Mouse (Mus musculus): ENCODE data around the gene Mob1b. TPM values are rescaled to one million over a fixed set of nuclear protein-coding genes. Genes with fewer than 3 reads are reported as not detected.

Gene Mob1b
- polyA plus RNA-seq, 1 experiment = 22.6 TPM

DNA sequence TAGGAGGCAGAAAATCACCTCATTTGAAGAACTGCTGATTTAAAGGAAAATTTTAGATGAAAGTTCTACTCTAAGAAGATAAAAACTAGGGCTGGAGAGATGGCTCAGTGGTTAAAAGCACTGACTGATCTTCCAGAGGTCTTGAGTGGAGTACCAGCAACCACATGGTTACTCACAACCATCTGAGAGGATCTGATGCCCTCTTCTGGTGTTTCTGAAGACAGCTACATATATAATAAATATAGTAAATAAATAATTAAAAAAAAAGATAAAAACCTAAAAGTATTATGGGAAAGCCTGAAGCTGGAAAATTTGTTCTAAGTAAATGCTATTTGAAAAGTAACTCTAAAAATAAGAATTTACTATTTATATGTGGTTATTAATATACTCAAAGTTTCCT, 27.6 kb upstream of the Mob1b start:
- H3K36me3 ChIP-seq (ENCODE audit: control insufficient read depth, insufficient read depth, low read length, poor library complexity, severe bottlenecking) = no peaks in the 10 kb centered on the region
- H3K27me3 ChIP-seq (ENCODE audit: control insufficient read depth, insufficient read depth, low read length, poor library complexity, severe bottlenecking) = no peaks in the 10 kb centered on the region
- no peak overlapping the region for H3K27ac ChIP-seq (ENCODE audit: insufficient read depth, low read length)
- H3K4me3 ChIP-seq (ENCODE audit: low read depth, low read length) = no peak overlapping the region
- H3K9ac ChIP-seq (ENCODE audit: low read depth, poor library complexity, severe bottlenecking) = no peak overlapping the region
- TF ChIP-seq EP300 (IDR thresholded peaks at IDR 0.05; ENCODE audit: insufficient read depth, low read depth, low read length) = no peak
- no peaks in the 10 kb centered on the region for H3K4me1 ChIP-seq (ENCODE audit: control insufficient read depth, insufficient read depth, low read length)
- H3K9me3 ChIP-seq (replicated peaks; ENCODE audit: control insufficient read depth, insufficient read depth, low read length, poor library complexity, severe bottlenecking) = no peaks in the 10 kb centered on the region

GRCm38 (mm10) chr5:88697291-88697690, 23.4 kb upstream of the Mob1b start:
- no peaks in the 10 kb centered on the region for H3K9me3 ChIP-seq (replicated peaks; ENCODE audit: control insufficient read depth, insufficient read depth, low read length, poor library complexity, severe bottlenecking)
- no peak for TF ChIP-seq POLR2A (IDR thresholded peaks at IDR 0.05; ENCODE audit: insufficient read depth, low read length)
- no peak for TF ChIP-seq CTCF (IDR thresholded peaks at IDR 0.05; ENCODE audit: low read depth, low read length)
- TF ChIP-seq EP300 (IDR thresholded peaks at IDR 0.05; ENCODE audit: insufficient read depth, low read depth, low read length) = no peak

GRCm38 (mm10) chr5:88699251-88699913, 21.3 kb upstream of the Mob1b start:
- H3K36me3 ChIP-seq (ENCODE audit: control insufficient read depth, insufficient read depth, low read length, poor library complexity, severe bottlenecking) = no peaks in the 10 kb centered on the region
- TF ChIP-seq EP300 (IDR thresholded peaks at IDR 0.05; ENCODE audit: insufficient read depth, low read depth, low read length) (no peak), CTCF (IDR thresholded peaks at IDR 0.05; ENCODE audit: low read depth, low read length) (no peak), POLR2A (IDR thresholded peaks at IDR 0.05; ENCODE audit: insufficient read depth, low read length) (no peak)

More at GRCm38 (mm10) chr5:88697291-88697690, 23.4 kb upstream of the Mob1b start:
- Histone ChIP-seq H3K27me3 (ENCODE audit: control insufficient read depth, insufficient read depth, low read length, poor library complexity, severe bottlenecking) (no peaks in the 10 kb centered on the region), H3K4me3 (ENCODE audit: low read depth, low read length) (no peak overlapping the region), H3K4me1 (ENCODE audit: control insufficient read depth, insufficient read depth, low read length) (no peaks in the 10 kb centered on the region), H3K36me3 (ENCODE audit: control insufficient read depth, insufficient read depth, low read length, poor library complexity, severe bottlenecking) (no peaks in the 10 kb centered on the region), H3K9ac (ENCODE audit: low read depth, poor library complexity, severe bottlenecking) (no peak overlapping the region), H3K27ac (ENCODE audit: insufficient read depth, low read length) (no peak overlapping the region)

GRCm38 (mm10) chr5:88702041-88702440, 18.6 kb upstream of the Mob1b start:
- Histone ChIP-seq H3K27ac (ENCODE audit: insufficient read depth, low read length) (no peak overlapping the region), H3K4me1 (ENCODE audit: control insufficient read depth, insufficient read depth, low read length) (no peaks in the 10 kb centered on the region), H3K9me3 (replicated peaks; ENCODE audit: control insufficient read depth, insufficient read depth, low read length, poor library complexity, severe bottlenecking) (no peaks in the 10 kb centered on the region), H3K4me3 (ENCODE audit: low read depth, low read length) (no peak overlapping the region), H3K36me3 (ENCODE audit: control insufficient read depth, insufficient read depth, low read length, poor library complexity, severe bottlenecking) (no peaks in the 10 kb centered on the region), H3K9ac (ENCODE audit: low read depth, poor library complexity, severe bottlenecking) (no peak overlapping the region), H3K27me3 (ENCODE audit: control insufficient read depth, insufficient read depth, low read length, poor library complexity, severe bottlenecking) (no peaks in the 10 kb centered on the region)
- TF ChIP-seq EP300 (IDR thresholded peaks at IDR 0.05; ENCODE audit: insufficient read depth, low read depth, low read length) (no peak), POLR2A (IDR thresholded peaks at IDR 0.05; ENCODE audit: insufficient read depth, low read length) (no peak), CTCF (IDR thresholded peaks at IDR 0.05; ENCODE audit: low read depth, low read length) (no peak)

More at GRCm38 (mm10) chr5:88699251-88699913, 21.3 kb upstream of the Mob1b start:
- H3K4me3 ChIP-seq (ENCODE audit: low read depth, low read length) = no peak overlapping the region
- no peaks in the 10 kb centered on the region for H3K4me1 ChIP-seq (ENCODE audit: control insufficient read depth, insufficient read depth, low read length)
- H3K27me3 ChIP-seq (ENCODE audit: control insufficient read depth, insufficient read depth, low read length, poor library complexity, severe bottlenecking) = no peaks in the 10 kb centered on the region
- no peaks in the 10 kb centered on the region for H3K9me3 ChIP-seq (replicated peaks; ENCODE audit: control insufficient read depth, insufficient read depth, low read length, poor library complexity, severe bottlenecking)
- H3K27ac ChIP-seq (ENCODE audit: insufficient read depth, low read length) = no peak overlapping the region
- no peak overlapping the region for H3K9ac ChIP-seq (ENCODE audit: low read depth, poor library complexity, severe bottlenecking)

GRCm38 (mm10) chr5:88703551-88703950, 17.1 kb upstream of the Mob1b start:
- no peak overlapping the region for H3K27ac ChIP-seq (ENCODE audit: insufficient read depth, low read length)
- H3K9ac ChIP-seq (ENCODE audit: low read depth, poor library complexity, severe bottlenecking) = no peak overlapping the region
- no peaks in the 10 kb centered on the region; the same call in 1 of the 2 replicates for H3K9me3 ChIP-seq (replicated peaks; ENCODE audit: control insufficient read depth, insufficient read depth, low read length, poor library complexity, severe bottlenecking)
- no peaks in the 10 kb centered on the region for H3K4me1 ChIP-seq (ENCODE audit: control insufficient read depth, insufficient read depth, low read length)
- TF ChIP-seq EP300 (IDR thresholded peaks at IDR 0.05; ENCODE audit: insufficient read depth, low read depth, low read length) = no peak
- TF ChIP-seq POLR2A (IDR thresholded peaks at IDR 0.05; ENCODE audit: insufficient read depth, low read length) = no peak
- TF ChIP-seq CTCF (IDR thresholded peaks at IDR 0.05; ENCODE audit: low read depth, low read length) = no peak
- no peaks in the 10 kb centered on the region for H3K27me3 ChIP-seq (ENCODE audit: control insufficient read depth, insufficient read depth, low read length, poor library complexity, severe bottlenecking)
- H3K36me3 ChIP-seq (ENCODE audit: control insufficient read depth, insufficient read depth, low read length, poor library complexity, severe bottlenecking) = no peaks in the 10 kb centered on the region
- no peak overlapping the region for H3K4me3 ChIP-seq (ENCODE audit: low read depth, low read length)

GRCm38 (mm10) chr5:88711128-88711527, 9.5 kb upstream of the Mob1b start:
- Histone ChIP-seq H3K27me3 (ENCODE audit: control insufficient read depth, insufficient read depth, low read length, poor library complexity, severe bottlenecking) (no peaks in the 10 kb centered on the region), H3K9me3 (replicated peaks; ENCODE audit: control insufficient read depth, insufficient read depth, low read length, poor library complexity, severe bottlenecking) (no peaks in the 10 kb centered on the region; the same call in 1 of the 2 replicates), H3K4me3 (ENCODE audit: low read depth, low read length) (no peak overlapping the region), H3K4me1 (ENCODE audit: control insufficient read depth, insufficient read depth, low read length) (no peaks in the 10 kb centered on the region), H3K9ac (ENCODE audit: low read depth, poor library complexity, severe bottlenecking) (no peak overlapping the region), H3K36me3 (ENCODE audit: control insufficient read depth, insufficient read depth, low read length, poor library complexity, severe bottlenecking) (no peaks in the 10 kb centered on the region; the same call in 1 of the 2 replicates), H3K27ac (ENCODE audit: insufficient read depth, low read length) (no peak overlapping the region)
- TF ChIP-seq EP300 (IDR thresholded peaks at IDR 0.05; ENCODE audit: insufficient read depth, low read depth, low read length) = no peak
- TF ChIP-seq POLR2A (IDR thresholded peaks at IDR 0.05; ENCODE audit: insufficient read depth, low read length) = no peak
- TF ChIP-seq CTCF (IDR thresholded peaks at IDR 0.05; ENCODE audit: low read depth, low read length) = no peak
